Mouse (Mus musculus): ENCODE data around the gene Gm572. TPM values are rescaled to one million over a fixed set of nuclear protein-coding genes. Genes with fewer than 3 reads are reported as not detected.

The Gm572 gene
- total RNA-seq (2023) = not detected

DNA sequence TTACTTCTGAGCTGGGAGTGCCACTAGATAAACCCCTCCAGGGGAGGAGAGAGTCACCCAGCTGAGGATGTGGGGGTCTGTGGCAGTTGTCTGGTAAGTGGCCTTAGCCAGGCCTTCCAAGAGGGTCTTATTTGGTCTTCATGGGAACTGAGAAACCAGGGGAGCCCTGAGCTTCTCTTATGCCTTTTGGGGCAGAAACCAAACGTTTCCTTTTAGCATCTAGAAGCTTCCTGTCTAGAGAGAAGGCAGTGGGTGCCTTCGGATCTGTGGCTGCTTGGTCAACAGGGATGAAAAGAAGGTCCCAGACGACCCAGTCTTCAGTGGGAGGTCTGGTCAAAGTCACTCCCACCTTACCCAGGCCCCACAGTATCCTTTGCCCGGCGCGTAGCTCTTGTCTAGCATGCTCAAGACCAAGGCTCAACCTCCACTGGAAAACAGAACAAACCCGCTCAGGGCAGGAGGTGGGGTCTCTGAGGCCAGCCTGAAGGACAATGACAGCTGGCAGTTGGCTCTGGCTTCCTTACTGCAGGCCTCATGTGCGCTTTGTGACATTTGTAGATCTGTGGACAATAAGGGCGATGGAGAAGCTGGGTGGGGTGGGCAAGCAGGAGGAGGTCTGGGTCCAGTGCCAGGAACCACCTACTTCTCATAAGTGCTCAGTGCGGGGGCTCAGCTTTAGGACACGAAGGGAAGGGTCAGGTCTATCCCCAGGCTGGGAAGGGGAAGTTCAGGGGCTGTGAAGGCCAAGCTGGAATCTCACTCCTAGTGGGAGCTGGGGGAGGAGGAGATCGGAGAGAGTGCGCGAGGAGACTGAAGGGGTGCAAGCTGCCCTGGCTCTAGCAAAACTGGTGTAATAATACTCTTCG, at the start of gene Gm572:
Gene Gm572 (plus strand): TSS at position 27 of the 866 bp plus-strand sequence.

DNA sequence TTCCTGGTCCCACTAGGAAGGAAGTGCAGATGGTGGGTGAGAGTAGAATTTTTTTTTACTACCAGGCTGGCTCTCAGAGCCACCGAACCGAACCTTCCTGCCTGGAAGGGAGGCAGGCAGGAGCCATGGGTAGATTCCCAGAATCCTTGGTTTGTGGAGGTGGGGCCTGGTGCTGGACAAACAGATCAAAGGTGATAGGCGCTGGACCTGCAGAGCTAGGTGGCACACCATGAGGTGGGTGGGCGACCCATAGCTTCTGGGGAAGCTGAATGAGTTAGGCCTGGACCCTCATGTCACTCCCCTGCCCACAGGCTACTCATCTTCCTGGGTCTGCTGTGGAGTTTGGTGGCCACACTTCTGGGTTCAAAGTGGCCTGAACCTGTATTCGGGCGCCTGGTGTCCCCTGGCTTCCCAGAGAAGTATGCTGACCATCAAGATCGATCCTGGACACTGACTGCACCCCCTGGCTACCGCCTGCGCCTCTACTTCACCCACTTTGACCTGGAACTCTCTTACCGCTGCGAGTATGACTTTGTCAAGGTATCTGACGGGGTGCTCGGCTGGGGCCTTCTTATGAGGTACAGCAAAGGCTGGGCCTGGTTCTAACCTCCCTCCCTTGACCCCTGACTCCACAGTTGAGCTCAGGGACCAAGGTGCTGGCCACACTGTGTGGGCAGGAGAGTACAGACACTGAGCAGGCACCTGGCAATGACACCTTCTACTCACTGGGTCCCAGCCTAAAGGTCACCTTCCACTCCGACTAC, 40.6 kb upstream of the Gm572 start, which contains the start of gene Masp2:
Gene Masp2 (plus strand): TSS at position 198 of the 764 bp plus-strand sequence.

DNA sequence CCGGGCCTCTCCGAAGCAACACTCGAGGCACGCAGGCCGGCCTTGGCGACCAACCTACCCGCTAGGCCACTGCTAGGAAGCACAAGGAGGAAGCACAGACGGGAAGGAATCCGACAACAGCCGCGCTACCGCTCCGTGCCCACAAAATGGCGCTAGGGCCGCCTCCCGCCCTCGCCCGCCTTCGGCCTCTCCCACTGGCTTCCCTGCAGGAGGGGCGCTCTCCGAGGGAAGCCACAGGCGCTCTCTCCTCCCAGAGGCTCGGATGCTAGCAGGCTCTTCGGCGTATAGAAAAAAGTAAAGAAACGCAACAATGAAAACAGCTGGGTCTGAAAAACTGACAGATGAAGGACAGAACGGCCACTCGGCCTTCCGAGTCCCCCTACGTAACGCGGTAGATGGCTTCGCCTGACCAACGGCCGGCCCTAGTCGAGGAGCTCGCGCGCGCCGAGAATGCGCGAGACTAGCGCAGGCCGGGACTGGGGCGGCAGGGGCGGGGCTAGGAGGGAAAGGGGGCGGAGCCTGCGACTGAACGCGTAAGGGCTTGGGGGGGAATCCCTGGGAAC, 16.4 kb upstream of the Gm572 start, which contains the start of gene Tardbp:
Gene Tardbp (minus strand): TSS at position 397 of the 563 bp plus-strand sequence.

Other genes with a start within 250 kb of the Gm572 start
- gene Ubiad1, start 198.5 kb upstream of the Gm572 start, total RNA-seq (2023) = 1 to 10 TPM; 5.0 to 5.1 TPM
- gene Mtor, start 194.7 kb upstream of the Gm572 start, total RNA-seq (2023) = 10 to 100 TPM; 38.6 to 40.5 TPM
- 1 to 10 TPM in 1 of 2 experiments, under 1 TPM in 1; 0.89 to 1.4 TPM for gene Angptl7, start 142.9 kb upstream of the Gm572 start, total RNA-seq (2023)
- 10 to 100 TPM; 50.9 to 54.1 TPM for gene Exosc10, start 84.9 kb upstream of the Gm572 start, total RNA-seq (2023)
- gene Srm, start 51.8 kb upstream of the Gm572 start, total RNA-seq (2023) = 10 to 100 TPM; 17.8 to 20.9 TPM
- not detected for gene Masp2, start 40.8 kb upstream of the Gm572 start, total RNA-seq (2023)
- 100 to 1,000 TPM; 176 to 181 TPM for gene Tardbp, start 16.3 kb upstream of the Gm572 start, total RNA-seq (2023)
- 1 to 10 TPM; 5.1 to 6.0 TPM for gene Casz1, start 161.1 kb downstream of the Gm572 start, total RNA-seq (2023)

Measured in monocyte, adult 59 days (primary cell).